Mouse (Mus musculus): ENCODE results near the gene Zfp740. TPM values are rescaled to one million over a fixed set of nuclear protein-coding genes. Genes with fewer than 3 reads are reported as not detected.

Zfp740 gene
- polyA plus RNA-seq, 1 experiment: 62.9 TPM

DNA sequence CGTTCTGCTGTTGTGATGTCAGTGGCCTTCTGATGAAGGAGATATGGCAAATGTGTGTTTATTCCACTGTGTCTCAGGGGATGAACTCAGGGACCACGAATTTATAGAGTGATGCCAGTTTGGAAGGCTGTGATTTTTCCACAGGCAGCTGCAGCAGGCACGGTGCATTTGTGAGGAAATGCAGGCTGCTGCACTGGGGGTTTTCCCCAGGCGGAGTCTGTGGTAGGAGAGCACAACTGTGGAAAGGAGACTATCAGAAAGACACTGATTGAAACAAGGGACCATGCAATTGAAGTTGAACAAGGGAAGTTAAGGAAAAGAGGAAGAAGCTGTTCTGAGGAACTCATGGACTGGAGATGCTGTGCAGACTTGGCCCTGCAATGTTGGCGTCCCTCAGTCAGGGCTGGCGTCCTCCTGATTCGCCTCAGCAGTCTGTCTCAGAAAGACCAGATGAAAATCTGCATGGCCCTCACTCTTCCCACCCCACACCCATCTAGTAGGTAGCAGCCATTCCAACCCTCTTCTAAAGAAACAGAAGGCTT, 10.7 kb upstream of the Zfp740 start:
- no peak for DNase-seq (ENCODE audit: low spot score)

- no peak for DNase-seq (ENCODE audit: low spot score)
Measured at GRCm38 (mm10) chr15:102192820-102193386, 10.1 kb upstream of the Zfp740 start.

DNA sequence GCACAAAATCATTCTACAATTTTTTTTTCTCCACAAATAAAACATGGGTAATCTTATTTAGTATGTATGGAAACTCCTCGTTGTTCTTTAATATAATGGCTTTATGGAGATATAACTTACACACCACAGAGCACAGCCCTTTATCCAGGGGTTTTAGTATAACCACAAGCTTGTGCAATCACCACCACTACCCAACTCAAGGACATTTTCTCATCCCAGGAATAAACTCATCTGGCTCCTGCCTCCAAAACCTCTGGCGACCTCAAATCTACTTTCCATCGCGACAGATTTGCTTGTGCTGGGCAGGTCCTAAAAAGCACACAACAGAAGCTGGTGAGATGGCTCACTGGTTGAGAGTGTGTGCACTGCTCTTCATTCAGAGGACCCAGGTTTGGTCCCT, 9.4 kb upstream of the Zfp740 start:
- DNase-seq (ENCODE audit: low spot score): no peak

GRCm38 (mm10) chr15:102194439-102194838, 8.6 kb upstream of the Zfp740 start:
- DNase-seq (ENCODE audit: low spot score): no peak

GRCm38 (mm10) chr15:102195373-102195772, 7.7 kb upstream of the Zfp740 start:
- no peak for DNase-seq (ENCODE audit: low spot score)

GRCm38 (mm10) chr15:102198841-102199240, 4.2 kb upstream of the Zfp740 start:
- DNase-seq (ENCODE audit: low spot score): no peak

- DNase-seq (ENCODE audit: low spot score): peak; percentile 64
Measured at GRCm38 (mm10) chr15:102203835-102204381, 859 bp downstream of the Zfp740 start.

DNA sequence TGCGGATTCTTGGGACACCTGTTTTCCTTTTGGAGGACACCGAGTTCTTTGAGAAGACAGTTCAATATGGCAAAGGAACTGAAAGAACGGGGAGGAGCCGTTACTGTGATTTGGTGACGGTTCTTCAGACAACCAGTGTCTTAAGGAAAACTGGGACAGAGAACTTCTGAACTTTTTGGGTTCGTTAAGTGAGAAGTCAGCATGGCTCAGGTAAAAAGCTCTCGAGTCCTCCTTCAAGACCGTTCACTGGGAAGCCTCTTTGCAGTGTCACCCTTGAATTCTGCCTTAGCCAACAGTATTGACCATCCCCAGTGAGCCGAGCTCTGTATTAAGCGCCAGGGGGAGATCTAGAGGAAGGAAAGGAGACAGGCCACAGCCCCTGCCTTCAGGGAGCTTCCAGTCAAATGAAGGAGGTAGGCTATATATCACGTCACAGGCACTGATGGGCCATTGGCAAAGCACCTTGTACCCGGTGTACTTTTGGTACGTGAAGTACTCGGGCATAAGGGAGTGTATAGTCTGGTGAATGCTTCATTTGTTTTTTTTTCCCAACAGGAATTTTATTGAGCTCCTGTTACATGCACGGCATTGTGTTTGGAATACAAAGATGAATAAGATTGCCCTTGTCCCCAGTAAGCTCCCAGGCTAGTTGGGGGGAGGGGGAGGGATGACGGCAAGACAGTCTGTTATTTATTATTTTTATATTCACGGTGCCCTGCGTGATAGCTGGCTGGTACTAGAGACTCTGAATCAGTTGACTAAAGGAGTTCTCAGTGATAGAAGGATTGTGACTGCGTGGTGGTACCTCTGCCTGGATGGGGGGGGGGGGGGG, 1.8 kb downstream of the Zfp740 start, which contains the start of gene Csad:
TSS of gene Csad (minus strand) at position 51 of the 832 bp plus-strand sequence.
- DNase-seq (ENCODE audit: low spot score): no peak

DNA sequence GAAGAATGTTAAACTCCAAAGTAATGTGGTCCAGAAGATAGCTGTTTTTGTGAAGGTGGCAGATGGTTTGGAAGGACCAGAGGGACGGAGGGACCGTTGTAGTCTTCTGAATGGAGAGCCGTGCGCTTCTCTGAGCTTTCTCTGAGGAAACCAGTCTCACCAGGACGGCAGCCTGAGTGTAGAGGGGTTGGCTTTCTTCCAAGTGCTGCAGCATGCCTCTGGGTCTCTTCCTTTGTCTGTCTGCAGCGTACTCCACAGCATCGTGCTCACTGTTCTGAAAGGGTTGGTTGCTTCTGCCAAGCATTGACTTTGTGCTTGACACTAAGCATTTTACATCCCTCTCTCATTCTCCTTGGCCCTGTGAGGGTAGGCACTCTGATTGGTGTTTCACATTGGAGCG, 2.7 kb downstream of the Zfp740 start:
- no peak for DNase-seq (ENCODE audit: low spot score)

DNA sequence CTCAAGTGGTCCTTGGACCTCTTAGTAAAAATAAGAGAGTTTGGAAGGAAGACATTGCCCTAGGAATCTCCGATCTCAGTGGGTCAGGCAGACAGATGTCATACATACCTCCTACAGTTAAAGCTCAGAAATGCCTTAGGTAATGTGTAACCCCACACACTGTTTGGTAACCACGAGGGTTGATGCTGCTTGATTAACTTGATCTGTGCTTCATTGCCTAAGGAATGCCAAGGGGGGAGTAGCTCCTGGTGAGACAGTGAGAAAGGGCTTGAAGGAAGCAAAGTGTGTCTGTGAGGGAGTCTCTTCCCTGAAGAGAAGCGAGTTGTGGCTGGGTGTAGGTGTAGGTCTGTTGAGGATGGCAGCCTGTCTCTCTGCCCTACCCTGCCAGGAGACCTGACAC, 4.3 kb downstream of the Zfp740 start:
- no peak for DNase-seq (ENCODE audit: low spot score)

DNA sequence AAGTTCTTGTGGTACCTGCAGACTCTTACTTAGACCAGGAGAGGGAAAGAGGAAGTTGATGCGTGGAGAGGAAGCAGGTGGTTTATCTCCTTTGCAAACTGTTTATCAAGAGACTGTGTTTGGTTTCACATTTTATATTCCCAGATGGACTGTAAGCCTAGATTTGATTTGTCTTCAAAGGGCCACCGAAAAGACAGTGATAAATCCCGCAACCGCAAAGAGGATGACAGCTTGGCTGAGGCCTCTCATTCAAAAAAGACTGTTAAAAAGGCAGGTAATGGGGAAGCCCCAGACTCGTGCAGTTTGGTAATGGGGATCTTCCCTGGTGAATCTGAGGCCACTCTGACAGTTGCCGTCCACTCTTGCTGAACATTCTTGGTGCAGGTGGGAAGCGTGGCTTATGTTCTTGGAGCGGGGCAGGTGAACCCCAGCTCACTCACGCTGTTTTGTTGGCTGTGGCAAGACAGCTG, 5.1 kb downstream of the Zfp740 start:
- DNase-seq (ENCODE audit: low spot score): no peak

DNA sequence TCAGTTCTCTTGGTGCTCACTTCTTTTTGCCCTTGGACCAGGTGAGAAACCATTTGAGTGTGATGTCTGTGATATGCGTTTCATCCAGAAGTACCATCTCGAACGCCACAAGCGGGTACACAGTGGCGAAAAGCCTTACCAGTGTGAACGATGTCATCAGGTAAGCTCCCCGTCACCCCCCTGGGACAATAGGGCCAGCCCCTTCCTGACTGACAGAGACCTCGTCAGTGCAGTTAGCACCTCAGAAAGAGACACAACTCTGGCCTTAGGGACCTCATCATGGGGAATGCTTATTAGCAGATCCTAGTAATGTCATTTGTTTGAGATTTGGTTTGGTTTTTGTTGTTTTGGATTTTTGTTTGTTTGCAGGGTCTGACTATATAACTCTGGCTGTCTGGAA, 6.1 kb downstream of the Zfp740 start:
- DNase-seq (ENCODE audit: low spot score): no peak

GRCm38 (mm10) chr15:102210816-102211215, 7.8 kb downstream of the Zfp740 start:
- no peak for DNase-seq (ENCODE audit: low spot score)

- no peak for DNase-seq (ENCODE audit: low spot score)
Measured at GRCm38 (mm10) chr15:102211895-102212294, 8.8 kb downstream of the Zfp740 start.

GRCm38 (mm10) chr15:102214132-102214531, 11.1 kb downstream of the Zfp740 start:
- no peak for DNase-seq (ENCODE audit: low spot score)

GRCm38 (mm10) chr15:102215624-102216023, 12.6 kb downstream of the Zfp740 start:
- DNase-seq (ENCODE audit: low spot score): no peak

- DNase-seq (ENCODE audit: low spot score): no peak
Measured at GRCm38 (mm10) chr15:102216459-102217228, 13.6 kb downstream of the Zfp740 start.

GRCm38 (mm10) chr15:102217325-102217724, 14.3 kb downstream of the Zfp740 start:
- DNase-seq (ENCODE audit: low spot score): no peak

DNA sequence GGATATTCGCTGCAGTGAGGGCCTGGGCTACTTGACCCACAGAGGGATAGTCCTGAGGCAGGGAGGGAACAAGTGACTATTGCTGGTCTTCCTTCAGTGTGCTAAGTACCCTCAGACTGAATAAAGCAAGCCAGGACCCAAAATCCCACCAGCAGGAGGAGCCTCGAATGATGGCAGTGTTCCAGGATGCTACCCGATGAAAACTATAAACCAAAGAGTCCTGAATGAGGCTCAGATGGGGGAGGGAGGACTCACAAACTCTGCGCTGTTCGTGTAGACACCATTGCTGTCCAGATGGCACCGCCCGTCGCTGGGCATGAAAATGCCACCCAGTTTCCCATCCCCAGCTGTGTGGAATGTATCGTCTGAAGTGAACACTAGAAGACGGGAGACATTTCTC, 19.3 kb downstream of the Zfp740 start:
- DNase-seq (ENCODE audit: low spot score): no peak

GRCm38 (mm10) chr15:102224186-102224991, 21.3 kb downstream of the Zfp740 start:
- peak; percentile 78 for DNase-seq (ENCODE audit: low spot score)

Data from urinary bladder, adult 2 months (tissue).